Mouse (Mus musculus) hindbrain, embryonic 14.5 days (tissue): Measurements from ENCODE around the gene Dnajb1. TPM values are rescaled to one million over a fixed set of nuclear protein-coding genes. Genes with fewer than 3 reads are reported as not detected.

ENCODE experiments used
- ATAC-seq: fragments of 200-750 bp; cut with Nextera tagmentation; 2 replicates; pipeline ENCODE4 v1.8.0; 2017; ENCODE audit warnings: moderate number of reproducible peaks, mild to moderate bottlenecking, moderate TSS enrichment, moderate library complexity; ENCODE audit not compliant: low FRiP score
- DNase-seq: peaks from one replicate; pipeline ENCODE4 v3.0.0-alpha.2; 2015; ENCODE audit warnings: low spot score
- H3K27ac ChIP-seq: fragments of 300-500 bp; sonication (generic); 2 replicates; pipeline ENCODE4 v1.5.1; 2014; ENCODE audit warnings: mild to moderate bottlenecking, moderate library complexity
- H3K27me3 ChIP-seq: fragments of 300-500 bp; sonication (generic); 2 replicates; pipeline ENCODE4 v1.6.1; 2014; ENCODE audit warnings: mild to moderate bottlenecking, low read length, mixed read lengths; ENCODE audit not compliant: control insufficient read depth, insufficient read depth
- H3K36me3 ChIP-seq: fragments of 300-500 bp; sonication (generic); replicated peaks from 2 replicates; pipeline ENCODE4 v1.6.1; 2014; ENCODE audit not compliant: control insufficient read depth, insufficient read depth
- H3K4me1 ChIP-seq: fragments of 300-500 bp; sonication (generic); replicated peaks from 2 replicates; pipeline ENCODE4 v1.6.1; 2014; ENCODE audit warnings: antibody characterized with exemption, low read length, mixed read lengths; ENCODE audit not compliant: control insufficient read depth, insufficient read depth
- H3K4me2 ChIP-seq: fragments of 300-500 bp; sonication (generic); replicated peaks from 2 replicates; pipeline ENCODE4 v1.6.1; 2014; ENCODE audit warnings: mild to moderate bottlenecking, moderate library complexity
- H3K4me3 ChIP-seq: fragments of 300-500 bp; sonication (generic); replicated peaks from 2 replicates; pipeline ENCODE4 v1.5.1; 2014; ENCODE audit warnings: mild to moderate bottlenecking, low read length
- H3K9ac ChIP-seq: fragments of 300-500 bp; sonication (generic); 2 replicates; pipeline ENCODE4 v1.6.1; 2014
- H3K9me3 ChIP-seq: fragments of 300-500 bp; sonication (generic); 2 replicates; pipeline ENCODE4 v1.6.1; 2016; ENCODE audit warnings: low read length; ENCODE audit not compliant: control insufficient read depth
- WGBS: fragments of 180-500 bp; shearing (Covaris S2); extraction: QIAGEN DNeasy Blood & Tissue Kit; methylation state at CpG from one replicate; pipeline ENCODE4 v1.1.7; 2014; 5-methylcytosine and 5-hydroxymethylcytosine counted together
- polyA plus RNA-seq: library from polyadenylated mRNA; unstranded; fragments of >200 nt; fragmentation: Nextera tagmentation; extraction: Ambion mirVana; gene quantifications from 2 replicates; pipeline ENCODE4 v1.2.1, GENCODE M21; 2014

Dnajb1 gene
- polyA plus RNA-seq, 1 experiment from 2014 or later = 45.8 TPM

- peak overlapping the region; percentile 26; the same call in 1 of the 2 replicates for H3K27ac ChIP-seq
- no peak overlapping the region for H3K9ac ChIP-seq
- DNase-seq = no peak
- H3K4me2 ChIP-seq = no peak overlapping the region
- H3K27me3 ChIP-seq = no peaks in the 10 kb centered on the region
- H3K36me3 ChIP-seq = peaks cover 25% of the 10 kb centered on the region
- no peak overlapping the region for H3K4me3 ChIP-seq
- no peaks in the 10 kb centered on the region for H3K9me3 ChIP-seq
- H3K4me1 ChIP-seq = peaks cover 33% of the 10 kb centered on the region; the same call in 1 of the 2 replicates
- ATAC-seq = no peak
- WGBS = 65% methylated on average over 4 of the region's 4 CpGs
Measured at GRCm38 (mm10) chr8:83576516-83576895, 31.5 kb upstream of the Dnajb1 start.

- Histone ChIP-seq H3K9ac (no peak overlapping the region), H3K9me3 (no peaks in the 10 kb centered on the region), H3K4me2 (no peak overlapping the region), H3K27me3 (no peaks in the 10 kb centered on the region), H3K4me1 (peaks cover 33% of the 10 kb centered on the region; the same call in 1 of the 2 replicates), H3K36me3 (peaks cover 21% of the 10 kb centered on the region), H3K4me3 (no peak overlapping the region), H3K27ac (peak overlapping the region; percentile 26; the same call in 1 of the 2 replicates)
- DNase-seq (no peak), ATAC-seq (no peak)
- 87% methylated on average over 4 of the region's 4 CpGs for WGBS
Measured at GRCm38 (mm10) chr8:83576921-83577320, 31.1 kb upstream of the Dnajb1 start.

GRCm38 (mm10) chr8:83577384-83577791 lies 30.6 kb upstream of the Dnajb1 start:
- no peak overlapping the region for H3K4me3 ChIP-seq
- ATAC-seq (no peak), DNase-seq (no peak)
- no peaks in the 10 kb centered on the region for H3K27me3 ChIP-seq
- 66% methylated on average over 9 of the region's 9 CpGs for WGBS
- peaks cover 17% of the 10 kb centered on the region for H3K36me3 ChIP-seq
- peaks cover 35% of the 10 kb centered on the region; the same call in 1 of the 2 replicates for H3K4me1 ChIP-seq
- no peak overlapping the region for H3K9ac ChIP-seq
- H3K4me2 ChIP-seq = no peak overlapping the region
- H3K9me3 ChIP-seq = no peaks in the 10 kb centered on the region
- no peak overlapping the region for H3K27ac ChIP-seq

GRCm38 (mm10) chr8:83578131-83579055 lies 29.6 kb upstream of the Dnajb1 start:
- WGBS = 73% methylated on average over 17 of the region's 17 CpGs
- no peaks in the 10 kb centered on the region for H3K9me3 ChIP-seq
- no peak overlapping the region for H3K4me3 ChIP-seq
- peaks cover 7% of the 10 kb centered on the region for H3K36me3 ChIP-seq
- peak overlapping the region; percentile 31; the same call in 1 of the 2 replicates for H3K9ac ChIP-seq
- ATAC-seq (no peak), DNase-seq (no peak)
- no peak overlapping the region for H3K27ac ChIP-seq
- no peak overlapping the region for H3K4me2 ChIP-seq
- peaks cover 40% of the 10 kb centered on the region; the same call in 1 of the 2 replicates for H3K4me1 ChIP-seq
- no peaks in the 10 kb centered on the region for H3K27me3 ChIP-seq

GRCm38 (mm10) chr8:83579676-83580075 lies 28.3 kb upstream of the Dnajb1 start:
- Histone ChIP-seq H3K9ac (no peak overlapping the region), H3K4me2 (no peak overlapping the region), H3K27ac (no peak overlapping the region), H3K36me3 (peaks cover 6% of the 10 kb centered on the region), H3K9me3 (no peaks in the 10 kb centered on the region), H3K27me3 (no peaks in the 10 kb centered on the region), H3K4me1 (peaks cover 40% of the 10 kb centered on the region; the same call in 1 of the 2 replicates), H3K4me3 (no peak overlapping the region)
- DNase-seq = no peak
- WGBS = 87% methylated on average over 8 of the region's 8 CpGs
- no peak for ATAC-seq

GRCm38 (mm10) chr8:83580826-83581225 lies 27.2 kb upstream of the Dnajb1 start:
- DNase-seq = no peak
- WGBS = 92% methylated on average over 8 of the region's 8 CpGs
- H3K4me3 ChIP-seq = no peak overlapping the region
- no peak overlapping the region for H3K27ac ChIP-seq
- no peaks in the 10 kb centered on the region for H3K27me3 ChIP-seq
- H3K9me3 ChIP-seq = no peaks in the 10 kb centered on the region
- no peak overlapping the region for H3K9ac ChIP-seq
- H3K4me1 ChIP-seq = peaks cover 40% of the 10 kb centered on the region; the same call in 1 of the 2 replicates
- ATAC-seq = no peak
- H3K36me3 ChIP-seq = peaks cover 6% of the 10 kb centered on the region
- no peak overlapping the region for H3K4me2 ChIP-seq

- DNase-seq (no peak), ATAC-seq (no peak)
- Histone ChIP-seq H3K9me3 (no peaks in the 10 kb centered on the region), H3K36me3 (peaks cover 9% of the 10 kb centered on the region), H3K27me3 (no peaks in the 10 kb centered on the region), H3K4me1 (peaks cover 27% of the 10 kb centered on the region; the same call in 1 of the 2 replicates), H3K27ac (no peak overlapping the region), H3K4me3 (no peak overlapping the region), H3K4me2 (no peak overlapping the region), H3K9ac (no peak overlapping the region)
- WGBS = 92% methylated on average over 8 of the region's 8 CpGs
Measured at GRCm38 (mm10) chr8:83582226-83582625, 25.8 kb upstream of the Dnajb1 start.

- H3K9me3 ChIP-seq = no peaks in the 10 kb centered on the region
- no peak overlapping the region for H3K27ac ChIP-seq
- WGBS = 92% methylated on average over 15 of the region's 15 CpGs
- no peak overlapping the region for H3K4me2 ChIP-seq
- ATAC-seq = no peak
- H3K4me3 ChIP-seq = no peak overlapping the region
- no peak overlapping the region for H3K9ac ChIP-seq
- DNase-seq = no peak
- no peaks in the 10 kb centered on the region for H3K27me3 ChIP-seq
- peaks cover 12% of the 10 kb centered on the region for H3K36me3 ChIP-seq
- peaks cover 24% of the 10 kb centered on the region; the same call in 1 of the 2 replicates for H3K4me1 ChIP-seq
Measured at GRCm38 (mm10) chr8:83583236-83583635, 24.8 kb upstream of the Dnajb1 start.

- DNase-seq (no peak), ATAC-seq (no peak)
- Histone ChIP-seq H3K4me3 (no peak overlapping the region), H3K4me1 (peaks cover 21% of the 10 kb centered on the region; the same call in 1 of the 2 replicates), H3K9me3 (no peaks in the 10 kb centered on the region), H3K9ac (no peak overlapping the region), H3K27ac (no peak overlapping the region), H3K36me3 (peaks cover 20% of the 10 kb centered on the region), H3K4me2 (no peak overlapping the region), H3K27me3 (no peaks in the 10 kb centered on the region)
- WGBS = 93% methylated on average over 1 of the region's 1 CpGs
Measured at GRCm38 (mm10) chr8:83584771-83585170, 23.2 kb upstream of the Dnajb1 start.
